Mouse (Mus musculus) embryo, embryonic 10 days (tissue): Measurements from ENCODE around the gene Atxn7l1.

Source experiments
- DNase-seq: peaks from one replicate; pipeline ENCODE4 v3.0.0-alpha.2; 2015; ENCODE audit warnings: low spot score

Gene Atxn7l1

GRCm38 (mm10) chr12:33325424-33325823, 177.9 kb downstream of the Atxn7l1 start:
- DNase-seq: no peak

DNA sequence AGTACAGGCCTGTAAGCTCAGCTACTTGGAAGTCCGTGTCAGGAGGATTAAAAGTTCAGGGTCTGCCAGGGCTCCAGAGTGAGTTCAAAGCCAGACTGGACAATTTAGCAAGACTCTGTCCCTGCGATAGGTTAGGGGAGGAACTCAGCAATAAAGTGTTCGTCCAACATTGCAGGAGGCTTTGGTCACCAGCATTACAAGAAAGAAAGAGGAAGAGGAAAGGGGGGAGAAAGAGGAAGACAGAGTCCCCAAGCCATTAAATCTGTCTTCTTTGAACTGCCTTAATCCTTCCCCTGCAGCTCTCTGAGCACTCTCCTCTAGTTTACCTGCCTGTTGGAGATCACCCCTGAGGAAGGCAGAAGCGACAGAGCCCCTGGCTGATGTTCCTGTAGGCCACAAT, 184.6 kb downstream of the Atxn7l1 start:
- no peak for DNase-seq

- no peak for DNase-seq
These were observed 185.3 kb downstream of the Atxn7l1 start for GRCm38 (mm10) chr12:33332796-33333195.

- DNase-seq: peak; percentile 86
These were observed 186.4 kb downstream of the Atxn7l1 start for GRCm38 (mm10) chr12:33333914-33334313.

DNA sequence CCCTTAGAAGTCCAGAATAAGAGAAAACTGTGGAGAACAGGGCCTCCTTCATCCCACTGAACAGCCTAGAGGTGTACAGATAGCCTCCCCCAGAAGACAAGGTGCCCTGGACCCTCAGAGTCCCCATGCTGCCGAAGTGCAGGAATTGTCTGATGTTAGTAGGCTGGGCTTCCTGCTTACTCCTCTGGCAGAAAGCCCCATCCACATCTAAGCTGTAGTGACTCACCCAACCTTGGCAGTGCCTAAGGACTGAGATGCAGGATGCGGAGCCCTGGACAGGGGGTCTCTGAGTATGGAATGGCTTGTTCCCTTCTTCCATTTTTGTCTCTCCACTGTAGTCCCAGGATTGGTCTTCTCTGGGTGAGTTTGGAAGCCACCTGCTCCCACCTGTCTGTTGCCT, 187.0 kb downstream of the Atxn7l1 start:
- DNase-seq: no peak

DNA sequence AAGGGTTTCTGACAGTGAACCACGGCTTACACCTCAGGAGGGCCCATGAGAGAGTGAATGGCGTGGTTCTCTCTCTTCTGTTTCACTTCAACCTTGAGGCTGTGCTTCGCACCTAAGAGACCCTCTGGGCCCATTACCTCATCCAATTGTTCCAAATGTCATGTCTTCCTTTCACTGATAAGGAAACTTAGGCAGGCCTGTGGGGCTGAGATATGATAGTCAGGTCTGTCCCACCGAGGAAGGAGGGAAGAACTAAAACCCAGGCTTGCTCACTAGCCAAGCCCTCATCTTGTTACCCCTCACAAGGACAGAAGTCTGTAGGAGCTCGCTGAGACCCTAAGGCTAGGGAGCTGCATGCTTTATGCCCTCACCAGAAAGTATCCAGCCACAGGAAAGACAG, 187.5 kb downstream of the Atxn7l1 start:
- no peak for DNase-seq

GRCm38 (mm10) chr12:33335410-33335809, 187.9 kb downstream of the Atxn7l1 start:
- no peak for DNase-seq

DNA sequence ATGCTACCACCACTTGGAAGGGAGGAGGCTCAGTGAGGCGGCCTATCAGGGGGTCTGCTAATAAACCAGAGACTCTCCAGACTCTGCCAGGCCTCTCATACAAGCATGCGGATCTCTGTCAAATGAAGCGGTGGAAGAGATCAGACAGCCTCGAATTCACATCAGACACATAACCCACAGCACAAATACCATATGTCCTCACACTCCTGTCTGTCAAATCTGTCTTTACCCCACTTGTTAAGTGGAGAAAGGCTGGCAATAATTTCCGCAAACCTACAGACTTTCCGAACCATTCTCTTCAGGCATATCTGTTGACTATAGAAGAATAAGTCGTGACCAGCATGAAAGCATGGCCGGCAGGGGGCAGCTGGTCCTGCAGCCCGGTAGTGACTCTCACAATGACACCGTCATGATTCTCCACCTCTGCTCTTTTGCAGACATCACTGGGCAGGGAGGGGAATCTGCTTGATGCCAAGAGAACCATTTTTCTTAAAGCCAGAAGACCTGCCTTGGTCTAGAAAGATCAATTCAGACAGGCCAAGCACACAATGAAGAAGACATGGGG, 189.2 kb downstream of the Atxn7l1 start:
- peak; percentile 25 for DNase-seq

DNA sequence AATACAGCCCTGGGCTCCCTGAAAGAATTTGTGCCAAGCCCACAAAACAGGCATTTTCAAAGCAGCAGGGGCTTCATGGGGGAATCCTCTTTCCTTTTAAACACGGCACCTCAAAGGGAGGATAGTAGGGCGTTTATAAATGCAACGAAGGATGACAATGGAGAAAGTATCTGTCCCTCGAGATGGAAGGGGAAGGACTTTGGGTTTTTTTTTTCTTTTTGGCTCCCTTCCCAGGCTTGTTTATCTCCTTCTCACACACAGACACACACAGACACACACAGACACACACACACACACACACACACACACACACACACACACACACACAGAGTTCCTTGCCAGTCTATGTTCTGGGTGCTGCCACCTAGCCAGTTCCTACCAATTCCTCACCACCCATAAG, 189.8 kb downstream of the Atxn7l1 start:
- DNase-seq: no peak

GRCm38 (mm10) chr12:33338170-33338569, 190.7 kb downstream of the Atxn7l1 start:
- peak; percentile 59 for DNase-seq

- DNase-seq: no peak
These were observed 192.3 kb downstream of the Atxn7l1 start for GRCm38 (mm10) chr12:33339822-33340221.

DNA sequence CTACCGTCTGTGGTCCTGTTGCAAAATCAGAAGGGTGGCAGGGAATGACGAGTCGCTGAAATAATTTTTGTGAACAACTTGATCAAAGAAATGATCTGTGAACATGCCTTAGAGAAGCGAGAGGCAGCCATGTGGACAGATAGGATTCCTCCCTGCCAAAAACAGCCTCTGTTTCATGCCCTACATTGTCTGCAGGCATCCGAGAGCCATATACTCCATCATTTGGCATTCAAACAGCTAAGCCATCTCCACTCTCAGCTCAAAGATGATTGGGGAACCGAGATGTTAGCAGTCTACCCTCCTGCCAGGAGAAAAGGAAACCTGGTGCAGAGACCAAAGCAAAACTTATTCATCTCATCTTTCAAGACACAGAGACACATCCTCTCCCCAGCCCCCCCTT, 193.2 kb downstream of the Atxn7l1 start:
- DNase-seq: no peak

DNA sequence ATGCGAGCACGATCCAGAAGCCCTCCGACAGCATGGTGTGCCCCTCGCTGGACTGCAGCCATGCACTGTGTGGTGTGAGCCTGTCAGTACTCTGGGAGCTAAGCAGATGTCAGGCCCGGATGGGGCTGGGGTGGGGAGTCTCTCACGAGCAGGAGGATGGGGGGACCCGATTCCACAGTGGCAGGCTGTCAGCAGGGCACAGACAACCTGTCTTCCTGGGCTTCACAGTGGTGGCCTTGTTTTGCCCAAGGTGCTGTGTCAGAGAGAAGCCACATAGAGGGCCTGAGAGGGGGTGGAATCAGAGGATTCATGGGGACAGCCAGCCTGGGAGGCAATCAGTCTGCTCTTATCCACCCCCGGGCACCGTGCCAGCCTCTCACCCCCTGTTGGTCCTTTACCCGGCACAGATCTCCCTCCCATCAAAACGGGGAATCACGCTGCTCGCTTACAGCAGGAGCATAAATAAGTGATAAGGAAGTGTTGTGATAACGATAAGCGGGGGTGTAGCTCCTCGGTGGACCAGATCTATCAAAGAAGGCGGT, 193.9 kb downstream of the Atxn7l1 start:
- DNase-seq: no peak

DNA sequence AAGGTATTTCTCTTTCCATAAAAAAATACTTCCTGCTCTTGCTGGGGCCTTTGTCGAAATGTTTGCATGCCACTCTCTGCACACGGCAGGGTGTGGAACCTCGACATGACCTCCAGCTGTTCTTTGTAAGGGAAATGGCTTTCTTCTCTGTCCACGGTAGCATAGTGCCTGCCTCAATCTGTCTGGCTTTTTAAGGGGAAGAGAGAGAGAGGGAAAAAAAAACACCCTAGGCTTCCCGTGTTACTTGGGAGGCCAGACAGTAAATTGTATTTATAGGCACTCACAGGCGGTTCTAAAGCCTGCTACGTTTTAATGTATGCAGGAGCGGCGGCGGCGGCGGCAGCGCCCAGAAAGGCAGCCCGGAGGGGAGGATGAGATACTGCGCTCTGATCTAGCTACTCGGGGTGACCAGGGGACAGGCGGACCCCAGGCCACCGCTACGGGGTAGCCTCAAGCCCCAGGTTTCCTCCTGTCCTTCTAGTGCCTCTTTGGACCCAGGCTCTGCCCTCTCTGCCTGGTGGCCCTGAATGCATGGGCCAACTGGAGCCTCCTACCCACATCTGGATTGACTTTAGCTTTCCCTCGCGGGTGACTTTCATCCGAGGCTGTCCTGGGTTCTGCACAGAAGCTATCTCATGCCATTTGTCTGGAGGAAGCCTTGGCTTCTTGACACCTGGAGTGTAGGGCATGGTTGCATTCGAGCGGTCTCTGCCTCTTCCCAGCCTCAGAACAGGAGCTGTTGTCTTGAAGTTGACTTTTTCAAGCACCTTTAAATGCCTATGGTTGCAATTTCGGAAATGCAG, 197.7 kb downstream of the Atxn7l1 start:
- DNase-seq: peak; percentile 60

DNA sequence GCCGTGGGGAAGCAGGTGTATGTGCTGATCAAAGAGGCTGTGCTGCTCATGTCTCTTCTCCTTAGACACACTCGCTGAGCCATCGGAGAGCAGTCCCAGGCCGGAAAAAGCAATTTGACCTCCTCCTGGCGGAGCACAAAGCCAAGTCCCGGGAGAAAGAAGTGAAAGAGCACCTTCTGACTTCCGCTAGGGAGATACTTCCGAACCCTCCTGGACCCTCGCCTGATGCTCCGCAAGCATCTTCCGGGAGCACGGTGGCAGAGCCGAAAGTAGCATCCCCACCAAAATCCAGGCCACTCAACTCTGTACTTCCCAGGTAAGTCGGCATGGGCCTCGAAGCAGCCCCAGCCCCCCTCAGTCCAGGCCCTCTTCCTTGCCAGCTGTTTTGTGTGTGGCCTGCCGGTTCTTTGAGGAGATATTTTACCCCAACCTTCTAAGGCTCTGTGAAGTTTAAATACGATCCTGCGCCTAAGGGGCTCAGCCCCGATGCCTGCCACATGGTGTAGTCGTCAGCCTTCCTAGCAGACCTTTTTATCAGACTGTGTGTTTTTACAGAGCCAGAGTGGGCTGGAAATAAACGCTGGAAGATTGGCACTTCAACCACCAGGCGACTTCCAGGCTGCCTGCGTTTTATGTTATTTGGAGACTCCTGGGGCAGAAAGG, 198.4 kb downstream of the Atxn7l1 start:
- peak; percentile 43 for DNase-seq

DNA sequence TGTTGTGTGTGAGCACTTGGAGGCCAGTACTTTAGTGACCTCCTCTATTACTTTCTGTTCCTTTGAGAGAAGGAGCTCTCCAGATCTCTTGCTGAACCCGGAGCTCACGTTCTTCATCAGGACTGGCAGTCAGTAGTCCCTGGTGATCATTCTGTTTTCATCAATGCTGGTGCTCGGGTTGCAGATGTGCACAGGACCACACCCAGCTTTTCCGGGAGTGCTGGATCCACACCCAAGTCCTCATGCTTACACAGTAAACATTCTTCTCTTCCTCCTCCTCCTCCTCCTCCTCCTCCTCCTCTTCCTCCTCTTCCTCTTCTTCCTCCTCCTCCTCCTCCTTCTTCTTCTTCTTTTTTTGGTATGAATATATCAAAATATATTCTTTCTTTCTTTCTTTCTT, 205.2 kb downstream of the Atxn7l1 start:
- DNase-seq: no peak

DNA sequence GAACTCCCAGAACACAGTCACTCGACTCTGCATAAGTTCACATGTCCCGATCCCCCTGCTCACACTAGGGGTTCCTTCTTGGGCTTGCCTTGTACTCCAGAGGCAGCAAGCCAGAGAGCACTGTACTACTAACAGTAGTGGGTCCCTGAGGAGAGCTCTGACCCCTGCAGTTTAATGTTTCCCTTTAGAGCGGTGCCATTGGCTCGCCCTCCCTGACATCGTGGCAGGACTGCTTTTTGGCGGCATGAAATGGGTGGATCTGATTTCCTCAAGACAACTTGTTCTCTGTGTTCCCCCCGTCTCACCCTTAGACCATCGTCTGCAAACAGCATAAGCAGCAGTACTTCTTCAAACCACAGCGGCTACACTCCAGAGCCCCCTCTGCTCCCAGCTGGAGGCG, 210.9 kb downstream of the Atxn7l1 start:
- DNase-seq: no peak

GRCm38 (mm10) chr12:33359209-33359608, 211.7 kb downstream of the Atxn7l1 start:
- DNase-seq: no peak

DNA sequence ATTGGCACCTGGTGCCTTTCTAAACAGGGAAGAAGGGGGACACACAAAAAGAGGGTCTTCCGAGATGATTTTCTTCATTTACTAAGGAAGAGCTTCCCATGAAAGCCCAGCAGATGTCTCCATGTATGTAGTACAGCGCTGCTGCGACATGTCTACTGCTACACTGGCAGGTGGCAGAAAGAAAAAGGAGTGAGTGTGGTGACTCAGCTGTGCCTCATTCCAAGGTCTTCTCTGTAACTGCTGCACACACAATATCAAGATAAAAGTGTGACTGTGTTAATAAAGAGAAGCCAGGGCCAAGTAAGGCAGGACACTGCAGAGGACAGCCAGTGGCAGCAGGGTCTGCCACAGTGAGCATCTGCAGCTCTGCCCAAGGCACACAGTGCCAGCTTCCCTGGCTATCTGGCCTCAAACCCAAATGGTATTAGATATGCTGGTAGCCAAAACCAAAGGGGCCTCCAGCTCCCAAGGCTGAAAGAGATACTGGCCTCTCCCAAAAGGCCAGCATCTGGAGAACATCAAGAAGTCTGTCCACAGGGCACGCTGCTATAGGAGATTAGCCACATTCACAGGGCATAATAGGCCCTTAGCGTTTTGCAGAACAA, 212.5 kb downstream of the Atxn7l1 start:
- DNase-seq: no peak

- no peak for DNase-seq
These were observed 213.2 kb downstream of the Atxn7l1 start for GRCm38 (mm10) chr12:33360729-33361128.

- no peak for DNase-seq
These were observed 217.0 kb downstream of the Atxn7l1 start for GRCm38 (mm10) chr12:33364511-33364910.

- no peak for DNase-seq
These were observed 217.6 kb downstream of the Atxn7l1 start for GRCm38 (mm10) chr12:33365133-33365532.

DNA sequence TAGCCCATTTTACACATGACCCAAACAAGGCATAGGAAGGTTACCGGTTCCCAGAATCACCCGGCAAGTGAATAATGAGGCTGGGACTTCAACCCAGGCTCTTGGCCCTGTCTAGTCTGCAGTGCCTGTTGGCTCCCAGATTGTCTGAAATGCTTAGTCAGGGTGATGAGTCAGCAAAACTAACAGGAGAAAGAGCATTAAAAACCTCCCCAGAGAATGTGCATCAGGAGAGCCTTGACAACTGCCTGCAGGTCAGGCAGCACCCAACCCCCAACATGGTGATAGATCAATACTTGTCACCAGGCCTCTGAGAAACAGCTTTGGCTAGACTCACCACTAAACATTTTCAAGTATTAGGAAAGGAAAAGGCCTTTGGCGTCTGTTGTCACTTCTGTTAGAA, 222.1 kb downstream of the Atxn7l1 start:
- DNase-seq: peak; percentile 26
